Mouse (Mus musculus) kidney, adult 11 months (tissue): ENCODE results near the gene Atpaf1.

Experiments used
- DNase-seq: peaks from one replicate; pipeline ENCODE4 v3.0.0; 2022

Gene Atpaf1

DNA sequence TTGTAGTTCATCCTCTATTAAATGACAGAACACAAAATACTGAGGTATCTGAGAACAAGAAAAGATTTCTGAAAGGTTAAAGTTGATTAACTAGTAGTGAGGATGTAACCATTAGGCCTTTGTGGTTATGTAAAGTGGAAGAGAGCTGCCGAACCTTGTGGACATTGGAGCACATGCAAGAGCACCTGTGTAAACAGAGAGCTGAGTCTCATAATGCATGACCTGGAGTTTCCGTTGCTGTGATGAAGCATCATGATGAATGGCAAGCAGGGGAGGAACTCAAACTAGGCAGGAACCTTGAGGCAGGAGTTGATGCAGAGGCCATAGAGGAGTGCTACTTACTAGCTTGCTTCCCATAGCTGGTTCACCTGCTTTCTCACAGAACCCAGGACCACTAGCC is 66.0 kb downstream of the Atpaf1 start:
- DNase-seq = no peak

DNA sequence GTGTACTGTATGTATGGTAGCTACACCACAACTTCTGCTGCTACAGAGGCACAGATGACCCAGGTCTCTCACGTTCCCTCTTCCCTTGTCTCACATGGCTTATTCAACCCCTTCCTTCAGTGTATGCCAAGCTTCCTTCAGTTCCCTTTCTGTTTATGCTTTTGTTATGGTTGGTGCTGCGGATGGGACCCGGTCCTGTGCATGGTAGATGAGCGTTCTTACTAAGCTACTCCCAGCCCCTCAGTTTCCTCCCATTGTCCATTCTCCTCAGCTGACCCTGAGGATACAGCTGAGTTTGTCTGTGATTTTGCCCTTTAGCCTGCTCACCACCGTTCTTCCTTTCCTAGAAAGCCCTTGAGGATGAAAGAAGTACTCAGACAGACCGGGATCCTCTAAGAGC is 67.0 kb downstream of the Atpaf1 start:
- no peak for DNase-seq

DNA sequence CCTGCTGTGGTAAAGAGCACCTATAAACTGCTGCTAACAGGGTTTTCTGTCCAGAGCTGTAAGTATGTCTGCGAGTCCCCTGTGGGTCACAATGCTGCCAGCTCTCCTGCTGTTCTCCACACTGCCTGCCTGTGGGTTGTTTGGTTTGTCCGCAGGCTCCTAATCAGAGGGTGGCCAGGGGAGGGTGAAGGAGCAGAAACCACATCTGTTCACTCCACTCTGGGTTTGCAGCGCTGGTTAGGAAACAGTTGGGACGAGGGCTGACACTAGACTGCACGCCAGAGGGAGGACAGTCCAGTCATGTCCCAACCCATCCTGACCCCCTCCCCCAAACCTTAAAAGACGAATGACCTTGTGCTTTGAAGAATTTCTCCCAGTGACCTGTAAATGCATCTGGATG is 70.5 kb downstream of the Atpaf1 start:
- no peak for DNase-seq

DNA sequence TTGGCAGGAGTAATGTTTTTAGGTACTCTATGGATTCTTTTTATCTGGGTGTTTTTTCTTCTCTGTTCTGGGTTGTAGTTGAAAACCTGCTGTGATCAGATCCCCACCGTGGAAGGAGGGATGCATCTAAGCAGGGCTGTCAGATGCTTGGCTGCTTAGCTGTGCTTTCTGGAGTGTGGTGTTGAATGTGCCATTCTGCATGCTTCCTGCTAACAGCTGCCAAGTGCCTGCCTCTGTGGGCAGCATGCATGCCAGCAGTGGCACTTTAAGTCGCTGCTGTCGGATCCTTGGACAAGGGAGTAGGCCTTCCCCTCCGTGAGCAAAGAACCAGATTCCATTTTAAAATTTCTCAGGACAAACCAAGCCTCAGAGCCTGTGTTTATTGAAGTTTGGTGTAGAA is 71.0 kb downstream of the Atpaf1 start:
- no peak for DNase-seq

DNA sequence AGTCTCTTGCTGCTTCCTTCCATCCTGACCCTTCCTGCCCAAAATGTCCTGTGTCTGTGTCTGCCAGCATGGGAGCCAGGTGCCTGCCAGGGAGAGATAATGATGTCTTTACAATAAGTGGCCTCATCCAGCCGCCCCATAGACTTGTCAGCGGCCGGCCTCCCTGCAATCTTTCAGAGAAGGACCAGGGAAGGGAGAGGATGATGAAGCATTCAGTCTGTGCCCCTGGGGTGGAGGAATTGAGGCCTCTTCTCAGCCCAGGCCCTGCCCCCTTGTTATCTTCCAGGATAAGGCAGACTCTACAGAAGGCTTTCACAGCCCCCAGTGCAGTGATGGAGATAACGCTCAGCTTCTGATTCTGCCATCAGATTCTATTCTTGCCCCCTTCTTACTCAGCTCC is 71.7 kb downstream of the Atpaf1 start:
- DNase-seq = no peak

DNA sequence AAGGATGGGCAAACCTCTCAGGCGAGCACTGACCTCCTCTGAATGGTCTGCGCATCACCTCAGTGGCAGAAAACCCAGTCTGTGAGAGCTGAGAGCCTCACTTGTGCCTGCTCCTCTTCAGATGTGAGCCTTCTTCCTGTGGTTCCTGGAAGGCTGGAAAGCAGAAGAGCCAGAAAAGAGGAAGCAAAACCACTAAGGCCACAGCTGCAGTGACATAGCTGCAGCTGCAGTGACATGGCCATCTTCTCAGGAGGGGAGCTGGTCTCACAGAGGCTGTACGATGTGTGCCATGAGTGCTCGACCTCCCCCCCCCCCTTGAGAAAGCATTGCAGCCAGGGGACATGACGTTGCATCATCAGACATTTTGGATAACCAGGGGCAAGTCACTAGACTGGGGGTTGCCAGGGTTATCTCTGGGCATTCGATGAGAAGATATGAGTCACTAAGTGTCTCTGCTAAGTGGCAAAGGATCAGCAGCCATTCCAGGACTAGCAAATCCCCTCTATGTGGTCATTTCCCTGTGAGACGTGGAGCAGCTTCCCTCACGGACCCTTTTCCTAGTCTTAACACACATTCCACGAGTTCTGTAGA is 72.8 kb downstream of the Atpaf1 start:
- no peak for DNase-seq

DNA sequence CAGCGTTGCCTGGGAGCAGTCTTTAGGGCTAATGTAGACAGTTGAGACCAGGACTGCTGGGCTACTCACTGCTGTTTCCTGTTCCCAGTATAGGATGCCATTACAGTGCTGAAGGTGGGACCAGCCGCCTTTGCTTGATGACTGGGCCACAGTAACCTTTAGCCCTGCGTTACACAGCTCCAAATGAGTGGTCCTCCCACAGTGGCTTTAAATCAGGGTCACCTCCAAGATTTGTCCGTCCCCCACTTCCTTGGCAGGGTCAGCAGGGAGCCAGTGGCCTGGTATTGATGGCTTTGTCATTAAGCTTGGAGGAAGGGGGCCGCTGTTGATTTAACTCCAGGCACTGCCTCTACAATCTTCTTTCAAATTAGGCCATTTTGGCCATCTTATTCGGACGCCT is 78.7 kb downstream of the Atpaf1 start:
- no peak for DNase-seq

DNA sequence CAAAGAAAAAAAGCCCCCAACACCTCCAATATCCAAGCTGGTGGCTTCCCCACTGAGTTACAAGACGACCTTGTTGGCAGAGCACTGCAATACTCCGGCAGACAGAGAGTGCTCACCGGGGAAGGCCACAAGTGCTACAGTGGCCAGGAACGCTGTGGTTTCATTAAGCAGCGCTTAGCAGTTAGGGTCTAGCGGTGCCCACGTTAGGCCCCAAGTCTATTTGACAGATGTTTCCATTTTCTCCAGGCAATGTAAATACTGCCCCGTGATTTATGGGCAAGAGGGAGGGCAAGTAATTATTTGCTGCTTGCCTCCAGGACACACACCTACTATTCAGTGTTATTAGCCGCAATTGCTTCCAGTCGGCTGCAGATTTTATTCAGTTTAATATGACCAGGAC is 79.3 kb downstream of the Atpaf1 start:
- DNase-seq = no peak
